Mouse (Mus musculus): ENCODE measurements at regions not wholly inside any gene's neighbourhood (a gene's known extent, or its start where the extent isn't known, plus 50 kb on each side); places are given as distances from the start of the nearest gene placed in this dataset.

- no peak for DNase-seq
- intact Hi-C loops (cut with DNase I): no loop called here
These were observed 56.0 kb downstream of the Foxf2 start for GRCm38 (mm10) chr13:31681571-31681970.

DNA sequence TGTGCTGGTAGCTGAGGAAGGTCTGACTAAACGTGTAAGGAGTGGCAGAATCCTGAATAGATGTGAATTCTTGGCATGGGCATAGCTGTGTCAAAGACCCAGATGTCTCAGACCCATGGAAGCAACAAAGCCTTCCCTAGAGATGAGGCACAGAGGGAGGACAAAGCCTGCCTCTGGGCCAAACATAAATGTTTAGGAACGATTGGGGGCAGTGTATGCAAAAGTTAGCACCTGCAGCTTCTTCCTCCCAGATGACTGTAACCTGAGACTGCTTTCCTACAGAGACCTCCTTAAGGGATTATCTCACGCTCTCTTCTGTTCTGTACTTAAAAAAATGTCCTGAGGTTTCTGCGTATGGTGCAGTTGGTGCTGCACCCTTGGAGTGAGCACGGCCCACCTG, 57.7 kb downstream of the Foxf2 start:
- intact Hi-C loops (cut with DNase I): no loop called here
- DNase-seq: no peak

DNA sequence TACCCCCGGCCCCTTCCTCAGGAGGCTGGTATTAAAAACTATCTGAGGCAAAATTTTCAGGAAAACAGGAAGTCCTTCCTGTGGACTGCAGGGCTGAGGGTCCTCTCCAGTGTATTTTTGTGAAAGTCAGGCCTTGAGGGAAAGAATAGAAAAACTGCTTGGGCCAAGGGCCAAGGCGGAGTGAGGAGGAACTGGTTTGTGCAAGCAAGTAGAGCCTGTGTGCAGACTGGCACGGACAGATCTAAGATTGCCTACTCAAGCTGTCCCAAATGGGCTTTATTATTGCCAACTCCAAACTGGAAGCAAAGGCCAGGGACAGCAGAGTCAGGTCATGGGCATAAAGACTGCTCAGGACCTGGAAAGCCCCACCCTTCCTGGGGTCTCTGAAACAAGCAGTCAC, 62.9 kb downstream of the Foxf2 start:
- DNase-seq: peak in 1 of 2 experiments; percentile 2
- intact Hi-C loops (cut with DNase I): no loop called here

GRCm38 (mm10) chr13:31689317-31689716, 63.7 kb downstream of the Foxf2 start:
- intact Hi-C loops (cut with DNase I): no loop called here

GRCm38 (mm10) chr13:31695725-31696124, 70.1 kb downstream of the Foxf2 start:
- DNase-seq: no peak
- intact Hi-C loops (cut with DNase I): no loop called here

More at GRCm38 (mm10) chr13:31689317-31689716, 63.7 kb downstream of the Foxf2 start:
- DNase-seq: peak; percentile 4 to 18

- intact Hi-C loops (cut with DNase I): no loop called here
- DNase-seq: no peak
These were observed 78.6 kb downstream of the Foxf2 start for GRCm38 (mm10) chr13:31704199-31704598.

- DNase-seq: peak in 1 of 2 experiments; percentile 5
- intact Hi-C loops (cut with DNase I): no loop called here
These were observed 79.8 kb downstream of the Foxf2 start for GRCm38 (mm10) chr13:31705406-31705805.

GRCm38 (mm10) chr13:31710681-31711080, 85.1 kb downstream of the Foxf2 start:
- DNase-seq: no peak
- intact Hi-C loops (cut with DNase I): no loop called here

GRCm38 (mm10) chr13:31715683-31716082, 90.1 kb downstream of the Foxf2 start:
- DNase-seq: no peak
- intact Hi-C loops (cut with DNase I): no loop called here

DNA sequence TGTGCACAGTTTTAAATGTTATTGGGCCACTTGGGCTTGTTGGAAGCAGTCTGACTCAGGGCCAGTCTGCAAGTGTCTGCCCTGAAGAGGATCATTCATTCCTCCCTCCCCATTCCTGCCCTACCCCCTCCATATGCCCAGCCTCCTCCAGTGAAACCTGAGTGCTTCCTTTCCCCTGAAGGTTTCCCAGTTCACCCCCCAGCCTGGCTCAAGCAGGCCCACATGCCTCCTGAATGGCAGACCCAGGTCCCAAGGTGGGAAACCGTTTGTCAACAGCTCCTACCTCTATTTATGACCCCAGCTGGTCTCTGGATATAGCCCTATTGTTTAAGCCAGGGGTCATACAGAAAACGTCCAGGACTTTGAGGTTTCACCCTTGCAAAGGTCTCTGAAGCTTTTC, 89.7 kb upstream of the Foxc1 start:
- intact Hi-C loops (cut with DNase I): no loop called here
- no peak for DNase-seq

DNA sequence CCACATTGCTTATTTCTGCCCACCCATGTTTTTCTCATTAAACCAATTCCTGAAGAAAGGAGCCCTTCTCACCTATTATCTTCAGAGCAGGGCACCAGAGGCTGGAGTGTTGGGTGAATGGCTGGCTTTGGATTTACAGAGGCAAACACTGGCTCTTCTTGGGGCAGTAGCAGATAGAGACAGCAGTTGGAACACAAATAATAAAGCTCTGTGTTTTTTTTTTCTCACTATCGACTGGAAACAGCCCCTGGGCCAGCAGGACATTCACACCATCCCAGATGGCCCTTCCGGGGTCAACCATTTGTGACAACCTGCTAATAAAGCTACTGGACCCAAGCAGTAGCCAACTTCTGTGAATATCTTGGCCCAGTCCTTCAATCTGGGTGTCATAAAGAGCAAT, 85.7 kb upstream of the Foxc1 start:
- intact Hi-C loops (cut with DNase I): no loop called here

GRCm38 (mm10) chr13:31728862-31729261, 77.6 kb upstream of the Foxc1 start:
- no peak for DNase-seq
- intact Hi-C loops (cut with DNase I): no loop called here

More for the DNA sequence above, 85.7 kb upstream of the Foxc1 start:
- no peak for DNase-seq

DNA sequence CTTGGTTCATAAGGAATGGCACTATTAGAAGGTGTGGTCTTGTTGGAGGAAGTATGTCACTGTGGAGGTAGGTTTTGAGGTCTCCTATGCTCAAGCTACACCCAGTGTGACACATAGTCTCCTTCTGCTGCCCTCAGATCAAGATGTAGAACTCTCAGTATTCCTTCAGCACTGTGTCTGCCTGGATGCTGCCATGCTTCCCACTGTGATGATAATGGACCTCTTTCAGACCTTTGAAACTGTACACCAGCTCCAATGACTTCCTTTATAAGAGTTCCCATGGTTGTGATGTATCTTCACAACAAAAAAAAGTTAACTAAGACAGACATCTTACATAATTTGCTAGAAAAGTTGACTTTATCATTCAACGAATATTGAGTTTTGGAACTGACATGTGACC, 60.2 kb upstream of the Foxc1 start:
- intact Hi-C loops (cut with DNase I): no loop called here
- no peak for DNase-seq
